Mouse (Mus musculus) heart, adult 8-10 months (tissue): ENCODE results near the gene Dnajc4. TPM values are rescaled to one million over a fixed set of nuclear protein-coding genes. Genes with fewer than 3 reads are reported as not detected.
A peak's percentile ranks its signal among the peaks of the same experiment; 100 is the strongest.

ENCODE experiments used
- DNase-seq: peaks from one replicate; pipeline ENCODE4 v3.0.0; 2022; ENCODE audit warnings: low spot score
- total RNA-seq, 4 experiments: library from RNA; stranded (reverse); gene quantifications; 2 replicates each; pipeline ENCODE4 v1.2.4; 2022

Dnajc4 gene
- total RNA-seq: 10 to 100 TPM; 48.7 to 62.9 (median 53.7) TPM

- DNase-seq: peak; percentile 97
These were observed at the start of gene Dnajc4 for GRCm38 (mm10) chr19:6992011-6992858. Dnajc4 (minus strand) TSS chr19:6992572.

- DNase-seq: no peak
These were observed 48.8 kb upstream of the Dnajc4 start for GRCm38 (mm10) chr19:7041171-7041570.

GRCm38 (mm10) chr19:7040637-7041130, 48.3 kb upstream of the Dnajc4 start:
- DNase-seq: no peak

- DNase-seq: peak; percentile 100
These were observed 47.7 kb upstream of the Dnajc4 start, which contains the start of gene Stip1 for GRCm38 (mm10) chr19:7039841-7040636. Stip1 (minus strand) TSS chr19:7039967.

GRCm38 (mm10) chr19:7039088-7039720, 46.8 kb upstream of the Dnajc4 start:
- DNase-seq: peak; percentile 41

- DNase-seq: no peak
These were observed 41.6 kb upstream of the Dnajc4 start for GRCm38 (mm10) chr19:7034006-7034405.

GRCm38 (mm10) chr19:7029531-7029930, 37.2 kb upstream of the Dnajc4 start:
- DNase-seq: no peak

GRCm38 (mm10) chr19:7020224-7020641, 27.9 kb upstream of the Dnajc4 start:
- peak; percentile 58 for DNase-seq

- DNase-seq: peak; percentile 54
These were observed 26.8 kb upstream of the Dnajc4 start, which contains the start of gene Fermt3 for GRCm38 (mm10) chr19:7019191-7019590. Fermt3 (minus strand) TSS chr19:7019469.

GRCm38 (mm10) chr19:7018546-7018945, 26.2 kb upstream of the Dnajc4 start:
- DNase-seq: no peak

- DNase-seq: no peak
These were observed 25.4 kb upstream of the Dnajc4 start for GRCm38 (mm10) chr19:7017541-7018457.

GRCm38 (mm10) chr19:7014481-7015135, 22.2 kb upstream of the Dnajc4 start:
- DNase-seq: no peak

- no peak for DNase-seq
These were observed 21.6 kb upstream of the Dnajc4 start for GRCm38 (mm10) chr19:7013984-7014383.

GRCm38 (mm10) chr19:7012426-7012825, 20.1 kb upstream of the Dnajc4 start:
- DNase-seq: no peak

- no peak for DNase-seq
These were observed 14.7 kb upstream of the Dnajc4 start for GRCm38 (mm10) chr19:7006892-7007593.

- no peak for DNase-seq
These were observed 7.1 kb upstream of the Dnajc4 start for GRCm38 (mm10) chr19:6999360-7000063.

- DNase-seq: no peak
These were observed 5.4 kb upstream of the Dnajc4 start for GRCm38 (mm10) chr19:6997721-6998290.

GRCm38 (mm10) chr19:6996006-6996405, 3.6 kb upstream of the Dnajc4 start, which contains the start of the genes Nudt22 and Trpt1:
Nudt22 (minus strand) TSS chr19:6996117.
Trpt1 (plus strand) TSS chr19:6996131.
- DNase-seq: peak; percentile 93
